Comparison of ENCODE assay signal across 8 mouse cellular contexts in genomic region chr9:76566515-76567280, GRCm38 (mm10). TPM values are rescaled to one million over a fixed set of nuclear protein-coding genes. Genes with fewer than 3 reads are reported as not detected.
DNase-seq lines count a peak whose midpoint lies in the region; ATAC-seq and TF ChIP-seq lines count a peak whose summit lies in the region.

Gene Fam83b, minus strand, starts transcription at chr9:76567116.

- no peak for DNase-seq in heart, adult 8-10 months (ENCODE audit: low spot score)
- peak; percentile 60 for DNase-seq in embryo, embryonic 10 days (ENCODE audit: low spot score)
- DNase-seq in limb, embryonic 14.5 days (ENCODE audit: low spot score): peak; percentile 44
- peak; percentile 62 to 76 for DNase-seq in urinary bladder, adult 18-20 months (ENCODE audit: low spot score in 2 of 2)

- H3K4me3 ChIP-seq in heart, embryonic 13.5 days: peak within 1 kb of the TSS; percentile 72
- peak within 1 kb of the TSS; percentile 55 for H3K4me3 ChIP-seq in hindbrain, embryonic 12.5 days
- peak within 1 kb of the TSS; percentile 50 for H3K4me3 ChIP-seq in limb, embryonic 14.5 days (replicated peaks; ENCODE audit: low read length)
- peak within 1 kb of the TSS; percentile 59 for H3K4me3 ChIP-seq in midbrain, embryonic 13.5 days (replicated peaks)

- H3K36me3 ChIP-seq in heart, embryonic 13.5 days: no peaks in the 10 kb centered on the region
- H3K36me3 ChIP-seq in hindbrain, embryonic 12.5 days: no peaks in the 10 kb centered on the region
- H3K36me3 ChIP-seq in limb, embryonic 14.5 days (ENCODE audit: control insufficient read depth, insufficient read depth, low read length): no peaks in the 10 kb centered on the region
- H3K36me3 ChIP-seq in midbrain, embryonic 13.5 days: no peaks in the 10 kb centered on the region

- ATAC-seq in heart, embryonic 13.5 days (ENCODE audit: extremely low read depth, insufficient number of reproducible peaks, low FRiP score, low TSS enrichment): no peak; the same call in 1 of the 2 replicates
- peak; percentile 64 for ATAC-seq in hindbrain, embryonic 12.5 days (ENCODE audit: low FRiP score)
- ATAC-seq in limb, embryonic 14.5 days (ENCODE audit: low FRiP score, low read depth): peak; percentile 55; the same call in 1 of the 2 replicates
- peak; percentile 77 for ATAC-seq in midbrain, embryonic 13.5 days
- ATAC-seq in erythroid progenitor cell, adult 5-6 weeks (replicated peaks; ENCODE audit: low FRiP score, poor library complexity, severe bottlenecking): no peak

- TF ChIP-seq POLR2A in limb, embryonic 14.5 days (IDR thresholded peaks at IDR 0.05; ENCODE audit: borderline replicate concordance, extremely low read depth, insufficient read depth, insufficient read length): no peak

- no peak within 1 kb of the TSS for H3K27ac ChIP-seq in heart, embryonic 13.5 days (replicated peaks)
- H3K27ac ChIP-seq in hindbrain, embryonic 12.5 days: no peak within 1 kb of the TSS
- H3K27ac ChIP-seq in limb, embryonic 14.5 days (replicated peaks; ENCODE audit: low read depth, low read length): no peak within 1 kb of the TSS
- no peak within 1 kb of the TSS for H3K27ac ChIP-seq in midbrain, embryonic 13.5 days

- peak within 1 kb of the TSS; percentile 97 for H3K4me2 ChIP-seq in heart, embryonic 13.5 days
- H3K4me2 ChIP-seq in hindbrain, embryonic 12.5 days (replicated peaks): peak within 1 kb of the TSS; percentile 99
- peak within 1 kb of the TSS; percentile 92 for H3K4me2 ChIP-seq in limb, embryonic 14.5 days (replicated peaks; ENCODE audit: low read depth, low read length, severe bottlenecking)
- peak within 1 kb of the TSS; percentile 97 for H3K4me2 ChIP-seq in midbrain, embryonic 13.5 days (replicated peaks)

- peaks cover 10% of the 10 kb centered on the region; the same call in 1 of the 2 replicates for H3K27me3 ChIP-seq in heart, embryonic 13.5 days (replicated peaks)
- peaks cover 17% of the 10 kb centered on the region for H3K27me3 ChIP-seq in hindbrain, embryonic 12.5 days
- H3K27me3 ChIP-seq in limb, embryonic 14.5 days (ENCODE audit: control insufficient read depth, insufficient read depth, low read length): 0 out of 2 replicates have a peak, but pooled peaks cover 3% of the 10 kb centered on the region
- peaks cover 17% of the 10 kb centered on the region; the same call in 1 of the 2 replicates for H3K27me3 ChIP-seq in midbrain, embryonic 13.5 days

- peak within 1 kb of the TSS; percentile 79 for H3K9ac ChIP-seq in heart, embryonic 13.5 days
- H3K9ac ChIP-seq in hindbrain, embryonic 12.5 days: peak within 1 kb of the TSS; percentile 62
- peak within 1 kb of the TSS; percentile 51 for H3K9ac ChIP-seq in limb, embryonic 14.5 days (ENCODE audit: low read depth, low read length, severe bottlenecking)
- H3K9ac ChIP-seq in midbrain, embryonic 13.5 days (replicated peaks): peak within 1 kb of the TSS; percentile 69

- no peaks in the 10 kb centered on the region for H3K4me1 ChIP-seq in heart, embryonic 13.5 days
- H3K4me1 ChIP-seq in hindbrain, embryonic 12.5 days: peaks cover 8% of the 10 kb centered on the region
- no peaks in the 10 kb centered on the region for H3K4me1 ChIP-seq in limb, embryonic 14.5 days (ENCODE audit: control insufficient read depth, insufficient read depth, low read length)
- H3K4me1 ChIP-seq in midbrain, embryonic 13.5 days (replicated peaks): peaks cover 12% of the 10 kb centered on the region

- H3K9me3 ChIP-seq in heart, embryonic 13.5 days: no peaks in the 10 kb centered on the region
- H3K9me3 ChIP-seq in hindbrain, embryonic 12.5 days (replicated peaks): no peaks in the 10 kb centered on the region
- H3K9me3 ChIP-seq in limb, embryonic 14.5 days (ENCODE audit: control insufficient read depth, low read length): no peaks in the 10 kb centered on the region; the same call in 1 of the 2 replicates
- H3K9me3 ChIP-seq in midbrain, embryonic 13.5 days: no peaks in the 10 kb centered on the region

- 4% methylated on average over 37 of the region's 40 CpGs for WGBS in heart, embryonic 13.5 days
- 4% methylated on average over 34 of the region's 40 CpGs for WGBS in hindbrain, embryonic 12.5 days
- WGBS in limb, embryonic 14.5 days: 2% methylated on average over 30 of the region's 40 CpGs
- 5% methylated on average over 40 of the region's 40 CpGs for WGBS in midbrain, embryonic 13.5 days

RNA-seq across cellular contexts. Expression of gene Fam83b, which starts in this region (rescaled TPM):
- 0.24 and 0.52 TPM in 2 replicates for polyA plus RNA-seq in heart, embryonic 13.5 days (2015; fragmentation: Nextera tagmentation; extraction: Ambion mirVana)
- under 1 TPM; 0.06 to 0.28 (median 0.16) TPM for total RNA-seq in heart, adult 8-10 months (2022)
- polyA plus RNA-seq in hindbrain, embryonic 12.5 days (2016; fragmentation: Nextera tagmentation; extraction: Ambion mirVana): 0.34 and 0.40 TPM in 2 replicates
- 1.3 and 2.0 TPM in 2 replicates for polyA plus RNA-seq in limb, embryonic 14.5 days (2012; rRNA removed)
- polyA plus RNA-seq in limb, embryonic 14.5 days (2014; fragmentation: Nextera tagmentation; extraction: Ambion mirVana): 7.7 and 8.6 TPM in 2 replicates
- polyA plus RNA-seq in midbrain, embryonic 13.5 days (2015; fragmentation: Nextera tagmentation; extraction: Ambion mirVana): not detected in 2 replicates
- not detected in 2 replicates for total RNA-seq in erythroid progenitor cell, adult 5-6 weeks (2015; ENCODE audit: low replicate concordance)
- not detected in 2 replicates for total RNA-seq in erythroid progenitor cell, adult 5-6 weeks (2017; ENCODE audit: low replicate concordance)

Comparison
In these comparisons a context has a peak if more than half of its experiments do, and no peak if none do; other contexts are left out.
1. Peak in ATAC-seq, H3K4me3 ChIP-seq, H3K9ac ChIP-seq and H3K4me2 ChIP-seq in hindbrain, embryonic 12.5 days; RNA of the gene not detected or under 1 TPM.
2. Peak in ATAC-seq, H3K4me3 ChIP-seq, H3K9ac ChIP-seq and H3K4me2 ChIP-seq in midbrain, embryonic 13.5 days; RNA of the gene not detected or under 1 TPM.